9 mouse cellular contexts compared by ENCODE assay signal in the genomic region with DNA sequence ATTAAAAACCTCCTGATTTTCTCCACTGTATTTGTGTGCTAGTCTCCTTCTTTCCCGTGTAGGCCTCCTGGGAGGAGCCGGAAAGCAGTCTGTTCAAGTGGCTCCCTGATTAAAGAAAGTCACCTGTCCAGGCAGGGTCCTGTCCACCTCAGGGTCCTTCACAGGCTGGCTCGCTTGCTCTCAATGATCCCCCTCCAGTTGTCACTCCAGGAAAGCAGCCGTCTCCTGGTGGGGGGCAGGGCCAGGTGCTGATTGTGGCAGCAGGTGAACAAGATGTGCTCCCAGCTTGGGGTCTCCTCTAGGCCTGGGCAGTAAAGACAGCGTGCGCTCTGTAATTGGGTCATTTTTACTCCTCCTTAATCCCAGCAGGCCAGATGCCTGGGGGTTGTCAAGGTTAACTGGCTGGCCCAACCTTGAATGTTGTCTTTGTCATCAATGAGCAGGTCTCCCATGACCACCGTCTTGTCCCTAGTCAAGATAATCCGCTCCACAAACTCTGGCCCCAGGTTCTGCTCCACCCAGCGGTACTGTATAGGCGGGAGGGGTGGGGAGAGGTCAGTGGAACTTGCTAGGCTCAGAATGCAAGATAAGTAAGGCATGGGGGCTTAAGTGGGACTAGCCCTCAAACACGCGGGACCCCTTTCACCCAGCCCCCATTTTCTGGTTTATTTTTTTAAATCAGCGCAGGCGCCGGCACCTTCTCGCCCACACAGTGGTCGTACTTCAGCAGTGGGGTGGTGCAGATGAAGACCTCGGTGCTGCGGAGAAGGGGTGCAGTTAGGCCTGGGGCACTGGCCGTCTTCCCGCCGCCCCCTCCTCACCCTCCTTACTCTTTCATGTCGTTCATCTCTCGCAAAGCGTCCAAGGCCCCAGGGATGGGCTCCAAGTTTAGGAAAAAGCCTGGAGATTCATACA. TPM values are rescaled to one million over a fixed set of nuclear protein-coding genes. Genes with fewer than 3 reads are reported as not detected.
DNase-seq lines count a peak whose midpoint lies in the region; ATAC-seq and TF ChIP-seq lines count a peak whose summit lies in the region.
"Had no signal": no experiment of that assay in that cellular context is flagged by ENCODE, and none has a peak within 500 bp of the region (broad histone marks: within the 10 kb centered on the region; RNA-seq: fewer than 3 reads in every experiment).

No protein-coding gene starts in this region.

- in situ Hi-C loops in ES-E14 (cut with MboI; ENCODE audit: low sequenced_read_pairs in 2 of 2, unreplicated experiment in 2 of 2): no loop called here

- intact Hi-C loops in left cerebral cortex, postnatal 36 days (cut with DNase I): loop anchor here (5.0 kb wide), 1 partner anchor 112 kb away; a partner anchor contains a TSS

- 23% methylated on average over 25 of the region's 25 CpGs for WGBS in heart, embryonic 13.5 days
- 22% methylated on average over 25 of the region's 25 CpGs for WGBS in limb, embryonic 15.5 days

- H3K27ac ChIP-seq in heart, embryonic 13.5 days (replicated peaks): peak overlapping the region; percentile 79
- H3K27ac ChIP-seq in ES-E14 (ENCODE audit: insufficient read depth, low read depth, low read length, poor library complexity, severe bottlenecking): no peak overlapping the region
- H3K27ac ChIP-seq in limb, embryonic 15.5 days: peak overlapping the region; percentile 89; the same call in 1 of the 2 replicates

- no peak for DNase-seq in heart, adult 9 months (ENCODE audit: low spot score in 2 of 2)
- DNase-seq in ES-E14 (ENCODE audit: low read depth, low spot score): no peak
- no peak for DNase-seq in left cerebral cortex, postnatal 36 days (ENCODE audit: low spot score in 2 of 2)

- peaks cover 19% of the 10 kb centered on the region for H3K36me3 ChIP-seq in heart, embryonic 13.5 days
- peaks cover 9% of the 10 kb centered on the region; the same call in 1 of the 2 replicates for H3K36me3 ChIP-seq in ES-E14 (ENCODE audit: control insufficient read depth, insufficient read depth, low read length, poor library complexity, severe bottlenecking)
- peaks cover 17% of the 10 kb centered on the region for H3K36me3 ChIP-seq in limb, embryonic 15.5 days

- peak overlapping the region; percentile 89 for H3K4me2 ChIP-seq in heart, embryonic 13.5 days
- H3K4me2 ChIP-seq in limb, embryonic 15.5 days: peak overlapping the region; percentile 83

- H3K4me1 ChIP-seq in heart, embryonic 13.5 days: peaks cover 20% of the 10 kb centered on the region
- peaks cover 0 to 9% of the 10 kb centered on the region in 2 experiments; a peak in 2 of 4 replicates for H3K4me1 ChIP-seq in ES-E14 (ENCODE audit: control insufficient read depth in 2 of 2, insufficient read depth in 2 of 2, low read length in 2 of 2, poor library complexity in 1 of 2)
- peaks cover 17% of the 10 kb centered on the region for H3K4me1 ChIP-seq in limb, embryonic 15.5 days

- ATAC-seq in heart, embryonic 13.5 days (ENCODE audit: extremely low read depth, insufficient number of reproducible peaks, low FRiP score, low TSS enrichment): no peak
- ATAC-seq in erythroid progenitor cell, adult 5-6 weeks (replicated peaks; ENCODE audit: low FRiP score, poor library complexity, severe bottlenecking): 0 out of 2 replicates have a peak, but pooled peaks have one; percentile 3
- ATAC-seq in limb, embryonic 15.5 days (ENCODE audit: insufficient number of reproducible peaks, low FRiP score, low TSS enrichment, low read depth): 0 out of 2 replicates have a peak, but pooled peaks have one; percentile 17
- no peak for ATAC-seq in activated CD4-positive, CD25-positive, alpha-beta regulatory T cell, adult 4 months
- ATAC-seq in monocyte, adult 5-6 weeks (replicated peaks; ENCODE audit: insufficient number of reproducible peaks, low FRiP score, low TSS enrichment, poor library complexity, severe bottlenecking): no peak

- no peaks in the 10 kb centered on the region for H3K27me3 ChIP-seq in heart, embryonic 13.5 days (replicated peaks)
- H3K27me3 ChIP-seq in limb, embryonic 15.5 days: no peaks in the 10 kb centered on the region
- H3K27me3 ChIP-seq: Patski had no signal

- peak overlapping the region; percentile 82 for H3K4me3 ChIP-seq in heart, embryonic 13.5 days
- peak overlapping the region; percentile 80 to 81 for H3K4me3 ChIP-seq in ES-E14 (ENCODE audit: insufficient read depth in 1 of 2, low read depth in 1 of 2, low read length in 2 of 2, poor library complexity in 1 of 2, severe bottlenecking in 1 of 2)
- peak overlapping the region; percentile 74 for H3K4me3 ChIP-seq in limb, embryonic 15.5 days

- peak overlapping the region; percentile 85 for H3K9ac ChIP-seq in heart, embryonic 13.5 days
- peak overlapping the region; percentile 72 for H3K9ac ChIP-seq in ES-E14 (ENCODE audit: insufficient read depth, low read depth, low read length, poor library complexity, severe bottlenecking)
- H3K9ac ChIP-seq in limb, embryonic 15.5 days: peak overlapping the region; percentile 65

- H3K9me3 ChIP-seq in heart, embryonic 13.5 days: no peaks in the 10 kb centered on the region
- no peaks in the 10 kb centered on the region for H3K9me3 ChIP-seq in ES-E14 (ENCODE audit: control insufficient read depth, insufficient read depth, low read depth, low read length)
- no peaks in the 10 kb centered on the region for H3K9me3 ChIP-seq in limb, embryonic 15.5 days

TF ChIP-seq in ES-E14, 5 proteins besides CTCF, POLR2A, EP300 and RAD21:
- TF ChIP-seq CHD2 (IDR thresholded peaks at IDR 0.05; ENCODE audit: low read depth, low read length) (no peak), ZNF384 (IDR thresholded peaks at IDR 0.05; ENCODE audit: low read depth, low read length) (no peak), ZC3H11A (IDR thresholded peaks at IDR 0.05; ENCODE audit: borderline replicate concordance, low read depth, low read length) (no peak), HCFC1 (IDR thresholded peaks at IDR 0.05; ENCODE audit: borderline replicate concordance, insufficient read depth, low read length) (no peak), MAFK (IDR thresholded peaks at IDR 0.05; ENCODE audit: insufficient read depth, low read depth, low read length) (no peak)

RNA-seq across cellular contexts. Expression of a gene that starts 1.0 kb away (rescaled TPM):
- polyA plus RNA-seq in heart, embryonic 13.5 days (2015; fragmentation: Nextera tagmentation; extraction: Ambion mirVana): 57.0 and 59.4 TPM in 2 replicates
- 37.2 and 50.5 TPM in 2 replicates for total RNA-seq in ES-E14 (2012; rRNA removed)
- 13.0 and 22.3 TPM in 2 replicates for total RNA-seq in erythroid progenitor cell, adult 5-6 weeks (2015; ENCODE audit: low replicate concordance)
- 9.8 and 37.2 TPM in 2 replicates for total RNA-seq in erythroid progenitor cell, adult 5-6 weeks (2017; ENCODE audit: low replicate concordance)
- polyA plus RNA-seq in limb, embryonic 15.5 days (2015; fragmentation: Nextera tagmentation; extraction: Ambion mirVana): 81.6 and 82.1 TPM in 2 replicates
- total RNA-seq in left cerebral cortex, postnatal 36 days (2021): 10 to 100 TPM; 61.0 to 69.8 TPM
- polyA plus RNA-seq in activated CD4-positive, CD25-positive, alpha-beta regulatory T cell, adult 4 months (2017; shearing (Covaris generic)): 100 to 1,000 TPM; 287 to 293 TPM
- total RNA-seq in monocyte, adult 5-6 weeks (2017): 154 to 190 TPM (median 179 TPM) in 3 replicates

RNA-seq across cellular contexts. Expression of a gene that starts 15.2 kb away (rescaled TPM):
- polyA plus RNA-seq in heart, embryonic 13.5 days (2015; fragmentation: Nextera tagmentation; extraction: Ambion mirVana): 6.6 and 6.9 TPM in 2 replicates
- total RNA-seq in ES-E14 (2012; rRNA removed): 4.8 and 5.0 TPM in 2 replicates
- total RNA-seq in erythroid progenitor cell, adult 5-6 weeks (2015; ENCODE audit: low replicate concordance): 1.8 TPM in 1 of 2 replicates, not detected in the other
- total RNA-seq in erythroid progenitor cell, adult 5-6 weeks (2017; ENCODE audit: low replicate concordance): 2.7 TPM in 2 replicates
- 7.2 and 7.8 TPM in 2 replicates for polyA plus RNA-seq in limb, embryonic 15.5 days (2015; fragmentation: Nextera tagmentation; extraction: Ambion mirVana)
- total RNA-seq in left cerebral cortex, postnatal 36 days (2021): 10 to 100 TPM; 13.0 to 13.5 TPM
- 10 to 100 TPM; 49.9 to 59.3 TPM for polyA plus RNA-seq in activated CD4-positive, CD25-positive, alpha-beta regulatory T cell, adult 4 months (2017; shearing (Covaris generic))
- 23.8 to 24.6 TPM (median 24.2 TPM) in 3 replicates for total RNA-seq in monocyte, adult 5-6 weeks (2017)

RNA-seq across cellular contexts. Expression of a gene that starts 23.5 kb away (rescaled TPM):
- polyA plus RNA-seq in heart, embryonic 13.5 days (2015; fragmentation: Nextera tagmentation; extraction: Ambion mirVana): 432 and 502 TPM in 2 replicates
- 164 and 205 TPM in 2 replicates for total RNA-seq in ES-E14 (2012; rRNA removed)
- 168 and 177 TPM in 2 replicates for total RNA-seq in erythroid progenitor cell, adult 5-6 weeks (2015; ENCODE audit: low replicate concordance)
- total RNA-seq in erythroid progenitor cell, adult 5-6 weeks (2017; ENCODE audit: low replicate concordance): 225 and 235 TPM in 2 replicates
- 495 and 589 TPM in 2 replicates for polyA plus RNA-seq in limb, embryonic 15.5 days (2015; fragmentation: Nextera tagmentation; extraction: Ambion mirVana)
- 100 to 1,000 TPM; 143 to 159 TPM for total RNA-seq in left cerebral cortex, postnatal 36 days (2021)
- 100 to 1,000 TPM; 506 to 510 TPM for polyA plus RNA-seq in activated CD4-positive, CD25-positive, alpha-beta regulatory T cell, adult 4 months (2017; shearing (Covaris generic))
- total RNA-seq in monocyte, adult 5-6 weeks (2017): 230 to 253 TPM (median 234 TPM) in 3 replicates

RNA-seq across cellular contexts. Expression of a gene that starts 28.4 kb away (rescaled TPM):
- 0.10 and 0.21 TPM in 2 replicates for polyA plus RNA-seq in heart, embryonic 13.5 days (2015; fragmentation: Nextera tagmentation; extraction: Ambion mirVana)
- total RNA-seq in ES-E14 (2012; rRNA removed): 1.1 and 1.6 TPM in 2 replicates
- not detected in 2 replicates for total RNA-seq in erythroid progenitor cell, adult 5-6 weeks (2015; ENCODE audit: low replicate concordance)
- 1.0 TPM in 1 of 2 replicates, not detected in the other for total RNA-seq in erythroid progenitor cell, adult 5-6 weeks (2017; ENCODE audit: low replicate concordance)
- polyA plus RNA-seq in limb, embryonic 15.5 days (2015; fragmentation: Nextera tagmentation; extraction: Ambion mirVana): not detected in 2 replicates
- not detected for total RNA-seq in left cerebral cortex, postnatal 36 days (2021)
- polyA plus RNA-seq in activated CD4-positive, CD25-positive, alpha-beta regulatory T cell, adult 4 months (2017; shearing (Covaris generic)): 1 to 10 TPM; 2.9 to 3.1 TPM
- 0.39 TPM in 1 of 3 replicates, not detected in the others for total RNA-seq in monocyte, adult 5-6 weeks (2017)

RNA-seq across cellular contexts. Expression of a gene that starts 45.4 kb away (rescaled TPM):
- 606 and 657 TPM in 2 replicates for polyA plus RNA-seq in heart, embryonic 13.5 days (2015; fragmentation: Nextera tagmentation; extraction: Ambion mirVana)
- 325 and 579 TPM in 2 replicates for total RNA-seq in ES-E14 (2012; rRNA removed)
- 450 and 609 TPM in 2 replicates for total RNA-seq in erythroid progenitor cell, adult 5-6 weeks (2015; ENCODE audit: low replicate concordance)
- total RNA-seq in erythroid progenitor cell, adult 5-6 weeks (2017; ENCODE audit: low replicate concordance): 286 and 389 TPM in 2 replicates
- 765 and 837 TPM in 2 replicates for polyA plus RNA-seq in limb, embryonic 15.5 days (2015; fragmentation: Nextera tagmentation; extraction: Ambion mirVana)
- 100 to 1,000 TPM; 291 to 294 TPM for total RNA-seq in left cerebral cortex, postnatal 36 days (2021)
- 100 to 1,000 TPM; 724 to 797 TPM for polyA plus RNA-seq in activated CD4-positive, CD25-positive, alpha-beta regulatory T cell, adult 4 months (2017; shearing (Covaris generic))
- 356 to 417 TPM (median 357 TPM) in 3 replicates for total RNA-seq in monocyte, adult 5-6 weeks (2017)

Comparison
In these comparisons a context has a peak if more than half of its experiments do, and no peak if none do; other contexts are left out.
1. ATAC-seq: peak in erythroid progenitor cell, adult 5-6 weeks (single experiment) and limb, embryonic 15.5 days (single experiment); none in heart, embryonic 13.5 days (single experiment), activated CD4-positive, CD25-positive, alpha-beta regulatory T cell, adult 4 months (single experiment) and monocyte, adult 5-6 weeks (single experiment).
2. Peak in every context shown above with its lines, with median percentiles within 50 percentile points of each other: H3K4me3 ChIP-seq and H3K9ac ChIP-seq.